Mouse (Mus musculus): ENCODE results near the gene Smarca2. TPM values are rescaled to one million over a fixed set of nuclear protein-coding genes. Genes with fewer than 3 reads are reported as not detected.

Gene Smarca2
- polyA plus RNA-seq, 1 experiment from 2014 or later = 76.3 TPM

DNA sequence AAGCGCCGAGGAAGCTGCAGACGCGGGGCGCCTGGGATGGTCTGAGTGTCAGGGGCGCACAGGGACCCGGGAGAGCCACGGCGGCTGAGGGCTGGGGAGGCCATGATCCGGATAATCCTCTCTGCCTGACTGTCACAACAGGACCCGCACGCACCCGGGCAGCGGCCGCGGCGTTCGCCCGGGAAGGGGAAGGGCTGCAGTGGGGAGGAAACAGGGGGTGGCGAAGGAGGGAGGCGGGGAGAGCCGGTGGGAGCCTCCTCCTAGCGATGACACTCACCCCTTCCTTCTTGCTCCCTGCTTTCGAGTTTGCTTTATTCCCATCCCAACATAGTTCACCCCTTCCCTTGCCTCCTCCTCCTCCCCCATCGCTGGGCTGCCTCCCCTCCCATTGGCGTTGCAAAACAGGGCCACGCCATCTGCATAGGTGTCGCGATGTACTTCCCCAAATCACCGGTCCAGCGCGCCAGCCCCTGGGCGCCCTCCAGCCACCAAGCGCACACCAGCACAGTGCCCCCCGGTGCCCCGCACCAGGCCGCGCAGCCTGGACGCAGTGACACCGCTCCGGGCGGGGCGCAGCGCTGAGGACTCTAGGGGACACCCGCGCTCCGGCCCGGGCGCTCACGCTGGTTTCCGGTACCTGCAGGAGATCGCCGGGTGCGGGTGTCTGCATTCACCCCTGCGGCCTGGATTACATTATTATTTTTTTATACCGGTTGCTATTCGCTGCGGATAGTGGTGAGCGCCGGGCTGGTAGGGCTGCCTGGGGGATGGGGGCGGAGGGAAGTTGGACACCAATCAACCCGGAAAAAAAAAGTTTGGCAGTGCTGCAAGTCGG is 1.7 kb downstream of the Smarca2 start:
- Histone ChIP-seq H3K79me2 (ENCODE audit: inconsistent target) (peaks cover 41% of the 10 kb centered on the region), H3K27ac (peak overlapping the region; percentile 46), H3K36me3 (ENCODE audit: inconsistent target) (no peaks in the 10 kb centered on the region), H3K4me3 (ENCODE audit: inconsistent target) (peak overlapping the region; percentile 61)
- WGBS (ENCODE audit: missing documents) = 2% methylated on average over 61 of the region's 63 CpGs

DNA sequence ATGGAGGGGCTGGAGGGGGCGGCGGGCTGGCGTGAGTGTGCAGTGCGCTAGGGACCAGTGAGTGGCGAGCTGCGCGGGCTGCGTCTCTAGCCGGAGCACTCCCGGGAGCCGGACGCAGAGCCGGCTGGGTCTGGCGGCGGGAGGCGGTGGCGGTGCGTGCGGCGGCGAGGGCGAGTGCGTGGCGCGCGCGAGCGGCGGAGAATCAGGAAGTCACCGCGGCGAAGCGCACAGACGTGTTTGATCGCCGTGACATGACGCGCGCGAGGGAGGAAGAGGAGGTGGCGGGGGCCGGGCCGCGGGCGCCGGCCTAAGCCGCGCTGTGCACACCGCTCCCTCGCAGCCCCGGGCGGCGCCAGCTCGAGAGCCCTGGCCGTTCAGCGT is 2.3 kb downstream of the Smarca2 start:
- under 1% methylated on average over 42 of the region's 56 CpGs for WGBS (ENCODE audit: missing documents)
- H3K36me3 ChIP-seq (ENCODE audit: inconsistent target) = no peaks in the 10 kb centered on the region
- H3K79me2 ChIP-seq (ENCODE audit: inconsistent target) = peaks cover 44% of the 10 kb centered on the region
- H3K27ac ChIP-seq = peak overlapping the region; percentile 27; the same call in 1 of the 2 replicates
- H3K4me3 ChIP-seq (ENCODE audit: inconsistent target) = peak overlapping the region; percentile 61

DNA sequence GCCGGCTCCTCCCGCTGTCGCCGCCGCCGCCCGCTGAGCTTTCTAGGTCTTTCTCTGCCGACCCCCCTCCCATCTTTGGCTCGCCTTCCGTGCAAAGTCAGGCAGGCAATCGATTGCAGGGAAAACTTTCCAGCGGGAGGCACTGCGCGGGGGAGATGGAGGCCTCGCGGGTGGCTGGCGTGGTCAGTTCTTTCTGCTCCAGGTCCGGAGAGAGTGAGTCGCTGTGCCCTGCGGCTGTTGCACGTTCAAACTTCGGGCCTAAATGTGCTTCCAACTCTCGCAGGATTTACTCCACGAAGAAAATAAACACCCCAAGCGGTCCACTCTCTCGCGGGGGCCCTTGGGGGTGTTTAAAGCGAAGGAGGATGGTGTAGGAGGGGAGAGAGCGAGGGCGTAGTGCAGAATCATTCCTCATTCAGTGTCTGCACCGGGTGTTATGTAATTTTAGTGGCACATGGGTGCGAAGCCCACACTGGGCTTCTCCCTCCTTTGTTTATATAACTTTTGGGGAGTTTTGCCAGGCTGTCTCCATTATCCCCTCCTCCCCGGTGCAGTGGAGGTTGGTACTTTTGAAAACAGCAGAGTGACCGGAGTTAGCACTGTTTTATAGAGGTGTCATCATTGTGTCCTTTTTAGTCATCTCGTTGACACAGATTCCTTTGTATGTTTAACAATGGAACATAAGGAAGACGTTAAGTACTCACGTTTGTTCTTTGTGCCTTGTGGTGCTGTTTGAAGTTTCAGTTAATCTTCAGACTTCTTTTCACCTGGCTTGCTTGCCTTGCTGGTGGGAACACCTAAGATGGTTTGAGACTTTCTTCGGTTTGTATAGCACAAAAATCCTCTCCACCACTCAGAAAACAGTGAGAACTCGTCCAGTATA is 2.9 kb downstream of the Smarca2 start:
- Histone ChIP-seq H3K4me3 (ENCODE audit: inconsistent target) (peak overlapping the region; percentile 60), H3K27ac (peak overlapping the region; percentile 21; the same call in 1 of the 2 replicates), H3K36me3 (ENCODE audit: inconsistent target) (no peaks in the 10 kb centered on the region), H3K79me2 (ENCODE audit: inconsistent target) (peaks cover 51% of the 10 kb centered on the region)
- WGBS (ENCODE audit: missing documents) = 4% methylated on average over 39 of the region's 39 CpGs

DNA sequence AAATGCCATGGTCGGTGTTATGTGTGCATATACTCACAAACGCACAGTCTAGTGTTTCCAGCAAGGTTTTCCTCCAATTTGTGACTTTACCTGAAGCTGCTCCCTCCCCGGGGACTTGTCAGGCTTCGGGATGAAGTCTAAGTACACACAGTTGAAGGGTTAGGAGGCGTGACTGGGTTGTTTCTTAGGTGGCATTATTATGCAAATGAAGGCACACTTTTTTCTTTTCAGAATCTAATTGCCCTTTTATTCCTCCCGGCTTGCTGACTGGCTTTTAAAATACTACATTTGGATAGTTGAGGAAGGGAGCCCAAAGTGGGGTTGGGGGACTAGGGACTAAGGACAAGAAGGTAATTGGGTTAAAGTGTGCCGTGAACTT is 3.6 kb downstream of the Smarca2 start:
- H3K36me3 ChIP-seq (ENCODE audit: inconsistent target) = no peaks in the 10 kb centered on the region
- WGBS (ENCODE audit: missing documents) = 57% methylated on average over 7 of the region's 7 CpGs
- no peak overlapping the region for H3K27ac ChIP-seq
- peaks cover 56% of the 10 kb centered on the region for H3K79me2 ChIP-seq (ENCODE audit: inconsistent target)
- no peak overlapping the region; the same call in 1 of the 2 replicates for H3K4me3 ChIP-seq (ENCODE audit: inconsistent target)

DNA sequence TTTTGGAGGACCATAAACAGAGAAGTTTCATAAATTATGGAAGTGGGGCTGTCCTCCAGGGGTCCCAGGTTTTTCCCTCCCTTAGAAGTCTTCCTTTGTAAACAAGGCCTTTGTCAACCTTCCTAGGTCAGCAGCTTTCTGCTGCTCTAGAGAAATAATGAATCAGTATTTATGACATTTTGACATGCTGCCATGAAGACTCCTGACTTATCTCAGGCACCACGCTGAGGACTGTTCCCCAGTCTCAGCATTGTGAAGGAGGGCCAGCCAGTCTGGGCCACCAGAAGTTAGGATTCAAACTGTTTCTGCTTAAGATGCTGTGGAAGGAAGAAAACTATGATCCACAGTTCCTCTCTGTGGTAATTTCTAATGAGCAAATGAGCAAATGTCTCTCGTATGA is 4.8 kb downstream of the Smarca2 start:
- WGBS (ENCODE audit: missing documents) = 66% methylated on average over 2 of the region's 2 CpGs
- H3K36me3 ChIP-seq (ENCODE audit: inconsistent target) = no peaks in the 10 kb centered on the region
- no peak overlapping the region for H3K27ac ChIP-seq
- H3K79me2 ChIP-seq (ENCODE audit: inconsistent target) = peaks cover 66% of the 10 kb centered on the region
- H3K4me3 ChIP-seq (ENCODE audit: inconsistent target) = no peak overlapping the region

DNA sequence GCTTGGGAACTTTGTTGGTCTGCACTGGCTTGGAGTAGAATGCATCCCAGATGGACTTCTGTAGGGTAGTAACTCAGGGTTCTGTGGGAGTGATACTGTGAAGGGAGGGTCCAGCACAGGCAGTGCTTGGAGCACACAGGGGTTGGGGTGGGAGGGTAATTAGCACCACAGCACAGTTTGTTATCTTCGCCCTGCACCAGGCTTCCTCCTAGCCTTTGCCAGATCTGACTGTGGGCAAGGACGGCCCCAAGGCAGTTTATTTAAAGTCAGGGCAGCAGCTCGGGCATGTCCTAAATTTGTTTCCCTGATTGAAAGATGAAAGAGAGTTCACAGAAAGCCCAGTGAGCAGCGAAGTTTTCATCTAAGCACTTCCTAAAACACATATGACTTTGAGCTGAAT is 8.1 kb downstream of the Smarca2 start:
- Histone ChIP-seq H3K79me2 (ENCODE audit: inconsistent target) (peaks cover 75% of the 10 kb centered on the region), H3K4me3 (ENCODE audit: inconsistent target) (no peak overlapping the region), H3K36me3 (ENCODE audit: inconsistent target) (no peaks in the 10 kb centered on the region), H3K27ac (no peak overlapping the region)
- 40% methylated on average over 4 of the region's 4 CpGs for WGBS (ENCODE audit: missing documents)

DNA sequence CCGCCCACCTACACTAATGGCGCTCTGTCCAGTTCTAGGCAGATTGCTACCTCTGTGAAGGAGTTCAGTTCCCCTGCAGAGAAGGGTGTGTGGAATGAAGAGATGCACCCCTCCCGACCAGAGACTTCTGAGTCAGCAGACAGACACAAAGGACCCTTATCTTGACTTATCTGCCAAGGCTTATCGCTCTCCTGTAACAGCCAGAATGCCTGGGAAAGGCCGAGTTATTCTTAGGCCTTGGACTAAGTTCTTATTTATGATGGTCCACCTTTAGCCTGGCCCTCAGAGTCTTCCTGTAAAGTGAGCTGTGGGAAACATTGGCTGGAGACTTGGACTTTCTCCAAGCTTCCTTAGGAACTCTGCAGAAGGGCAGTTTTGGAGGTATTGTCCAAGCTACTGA is 8.8 kb downstream of the Smarca2 start:
- H3K79me2 ChIP-seq (ENCODE audit: inconsistent target) = peaks cover 68% of the 10 kb centered on the region
- 81% methylated on average over 5 of the region's 5 CpGs for WGBS (ENCODE audit: missing documents)
- H3K27ac ChIP-seq = no peak overlapping the region
- no peak overlapping the region for H3K4me3 ChIP-seq (ENCODE audit: inconsistent target)
- no peaks in the 10 kb centered on the region for H3K36me3 ChIP-seq (ENCODE audit: inconsistent target)

DNA sequence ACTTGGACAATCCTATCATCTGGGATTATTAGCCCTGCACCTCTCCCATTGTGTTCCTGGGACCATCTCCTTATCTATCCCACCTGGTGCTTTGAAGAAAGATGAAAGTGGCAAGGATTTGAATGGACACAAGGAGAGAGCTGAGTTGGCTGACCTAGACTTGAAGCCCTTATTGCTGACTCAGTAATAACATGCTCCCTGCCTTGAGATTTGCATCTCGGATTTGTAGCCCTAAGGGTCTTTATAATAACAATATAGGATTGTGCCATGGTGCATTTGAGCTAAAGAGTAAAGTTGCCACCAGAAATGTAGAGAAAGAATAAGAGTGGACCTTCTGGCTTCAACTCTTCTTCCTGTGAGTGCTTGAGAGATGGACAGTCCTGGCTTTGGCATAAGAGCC is 11.4 kb downstream of the Smarca2 start:
- Histone ChIP-seq H3K27ac (no peak overlapping the region), H3K79me2 (ENCODE audit: inconsistent target) (peaks cover 42% of the 10 kb centered on the region), H3K4me3 (ENCODE audit: inconsistent target) (no peak overlapping the region), H3K36me3 (ENCODE audit: inconsistent target) (0 out of 2 replicates have a peak, but pooled peaks cover 1% of the 10 kb centered on the region)
- WGBS (ENCODE audit: missing documents) = 86% methylated on average over 1 of the region's 1 CpGs

DNA sequence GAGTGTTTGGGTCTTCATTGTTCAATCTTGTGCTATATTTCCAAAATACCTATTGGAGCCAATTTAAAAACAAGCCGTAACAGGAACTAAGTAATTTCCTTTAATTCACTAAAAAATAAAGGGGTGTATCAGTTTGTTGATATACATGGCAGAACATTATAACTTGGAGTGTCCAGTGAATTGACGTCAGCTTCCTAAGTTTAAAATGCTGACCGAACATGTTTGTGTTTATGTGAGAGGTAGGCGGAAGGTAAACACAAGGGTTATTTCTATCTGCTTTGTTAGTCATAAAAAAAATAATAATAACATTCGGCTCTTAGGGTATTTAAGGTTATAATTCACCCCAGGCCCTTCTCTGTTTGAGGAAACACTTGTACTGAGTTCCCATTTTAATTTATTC is 12.4 kb downstream of the Smarca2 start:
- Histone ChIP-seq H3K36me3 (ENCODE audit: inconsistent target) (0 out of 2 replicates have a peak, but pooled peaks cover 3% of the 10 kb centered on the region), H3K79me2 (ENCODE audit: inconsistent target) (peaks cover 34% of the 10 kb centered on the region; the same call in 1 of the 2 replicates), H3K27ac (no peak overlapping the region), H3K4me3 (ENCODE audit: inconsistent target) (no peak overlapping the region)
- 95% methylated on average over 5 of the region's 5 CpGs for WGBS (ENCODE audit: missing documents)

DNA sequence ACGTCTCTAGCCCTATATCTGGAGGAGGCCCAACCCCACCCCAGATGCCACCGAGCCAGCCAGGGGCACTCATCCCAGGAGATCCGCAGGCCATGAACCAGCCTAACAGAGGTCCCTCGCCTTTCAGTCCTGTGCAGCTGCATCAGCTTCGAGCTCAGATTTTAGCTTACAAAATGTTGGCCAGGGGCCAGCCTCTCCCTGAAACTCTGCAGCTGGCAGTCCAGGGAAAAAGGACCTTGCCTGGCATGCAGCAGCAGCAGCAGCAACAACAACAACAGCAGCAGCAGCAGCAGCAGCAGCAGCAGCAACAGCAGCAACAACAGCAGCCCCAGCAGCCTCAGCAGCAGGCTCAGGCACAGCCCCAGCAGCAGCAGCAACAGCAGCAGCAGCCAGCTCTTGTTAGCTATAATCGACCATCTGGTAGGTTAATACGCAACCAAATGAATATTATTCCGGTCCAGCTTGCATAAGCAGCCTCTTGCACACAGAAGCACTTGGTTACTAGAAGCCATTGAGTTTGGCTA is 25.9 kb downstream of the Smarca2 start:
- H3K27ac ChIP-seq = no peak overlapping the region
- no peaks in the 10 kb centered on the region for H3K79me2 ChIP-seq (ENCODE audit: inconsistent target)
- peaks cover 26% of the 10 kb centered on the region for H3K36me3 ChIP-seq (ENCODE audit: inconsistent target)
- no peak overlapping the region for H3K4me3 ChIP-seq (ENCODE audit: inconsistent target)
- 94% methylated on average over 8 of the region's 8 CpGs for WGBS (ENCODE audit: missing documents)

DNA sequence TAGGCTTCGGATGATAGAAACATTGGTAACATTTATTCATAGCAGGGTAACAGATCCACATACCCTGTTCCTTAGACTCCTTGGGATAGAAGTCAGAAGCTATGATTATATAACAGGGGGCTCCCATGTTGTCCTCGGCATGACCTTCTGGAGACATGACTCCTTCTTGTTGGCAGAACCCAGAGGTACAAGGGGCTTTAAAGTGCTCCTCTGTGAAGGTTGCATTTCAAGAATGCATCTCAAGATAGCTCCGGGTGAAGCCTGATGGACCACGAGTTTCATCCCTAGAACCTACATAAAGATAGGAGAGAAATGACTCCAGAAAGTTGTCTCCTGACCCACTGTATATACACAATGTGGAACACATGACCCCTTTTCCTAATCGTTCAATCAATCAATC is 27.4 kb downstream of the Smarca2 start:
- WGBS (ENCODE audit: missing documents) = 97% methylated on average over 5 of the region's 5 CpGs
- H3K27ac ChIP-seq = no peak overlapping the region
- no peaks in the 10 kb centered on the region for H3K79me2 ChIP-seq (ENCODE audit: inconsistent target)
- H3K36me3 ChIP-seq (ENCODE audit: inconsistent target) = peaks cover 26% of the 10 kb centered on the region
- H3K4me3 ChIP-seq (ENCODE audit: inconsistent target) = no peak overlapping the region

DNA sequence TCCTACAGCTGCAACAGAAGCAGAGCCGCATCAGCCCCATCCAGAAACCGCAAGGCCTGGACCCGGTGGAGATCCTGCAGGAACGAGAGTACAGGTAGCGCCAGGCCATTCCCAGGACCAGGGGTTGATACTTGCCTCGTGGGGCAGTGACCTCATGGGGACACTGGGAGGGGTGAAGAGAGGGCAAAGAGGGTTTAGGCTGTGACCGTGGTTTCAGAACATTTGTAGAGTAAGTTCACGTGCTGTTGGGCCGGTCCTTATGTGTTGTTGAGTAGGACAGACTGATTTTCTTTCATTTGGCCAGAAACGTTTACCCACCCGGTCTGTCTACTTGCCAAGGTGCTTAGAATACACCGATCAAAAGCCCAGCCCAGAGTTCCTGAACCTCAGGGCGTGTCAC is 35.7 kb downstream of the Smarca2 start:
- peaks cover 4% of the 10 kb centered on the region; the same call in 1 of the 2 replicates for H3K36me3 ChIP-seq (ENCODE audit: inconsistent target)
- H3K27ac ChIP-seq = no peak overlapping the region
- 96% methylated on average over 13 of the region's 13 CpGs for WGBS (ENCODE audit: missing documents)

DNA sequence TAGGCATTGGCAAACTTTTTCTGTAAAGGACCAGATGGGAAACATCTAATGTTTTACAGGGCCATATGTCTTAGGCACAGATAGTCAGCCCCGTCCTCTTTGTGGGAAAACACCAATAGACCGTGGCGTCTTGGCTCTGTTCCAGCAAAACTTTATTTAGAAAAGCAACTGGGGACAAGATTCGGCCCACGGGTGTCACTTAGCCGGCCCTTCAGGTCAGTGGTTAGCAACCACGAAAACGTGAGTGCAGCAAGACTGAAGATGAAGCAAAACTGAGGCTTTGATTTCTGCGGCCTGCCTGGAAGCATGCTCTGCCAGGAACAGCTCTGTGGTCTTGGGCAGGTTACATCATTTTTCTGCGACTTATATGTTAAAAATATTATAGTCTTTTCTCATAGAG is 36.4 kb downstream of the Smarca2 start:
- WGBS (ENCODE audit: missing documents) = 70% methylated on average over 10 of the region's 10 CpGs

More for the DNA sequence above, 35.7 kb downstream of the Smarca2 start:
- Histone ChIP-seq H3K4me3 (ENCODE audit: inconsistent target) (no peak overlapping the region), H3K79me2 (ENCODE audit: inconsistent target) (no peaks in the 10 kb centered on the region)

DNA sequence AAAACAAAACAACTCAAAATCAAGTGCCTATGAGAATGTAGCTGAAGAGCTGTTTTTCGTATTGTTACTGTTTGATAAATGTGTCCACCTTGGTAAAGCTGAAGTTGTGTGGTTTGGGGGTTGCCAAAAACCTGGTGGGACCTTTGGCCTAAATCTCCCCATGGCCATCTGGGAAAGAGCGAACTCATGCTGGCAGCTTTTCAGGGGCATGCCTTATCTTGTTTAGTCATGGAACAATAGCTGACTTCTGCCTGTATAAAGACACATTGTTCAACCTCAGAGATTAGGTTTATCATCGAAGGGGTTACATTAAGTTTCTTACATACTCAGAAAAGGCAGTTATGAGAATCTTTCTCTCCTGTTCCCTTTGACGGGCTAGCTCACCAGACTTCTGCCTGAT is 38.2 kb downstream of the Smarca2 start:
- Histone ChIP-seq H3K36me3 (ENCODE audit: inconsistent target) (peaks cover 4% of the 10 kb centered on the region; the same call in 1 of the 2 replicates), H3K4me3 (ENCODE audit: inconsistent target) (no peak overlapping the region), H3K27ac (no peak overlapping the region), H3K79me2 (ENCODE audit: inconsistent target) (no peaks in the 10 kb centered on the region)
- WGBS (ENCODE audit: missing documents) = 87% methylated on average over 4 of the region's 4 CpGs

More for the DNA sequence above, 36.4 kb downstream of the Smarca2 start:
- peaks cover 4% of the 10 kb centered on the region; the same call in 1 of the 2 replicates for H3K36me3 ChIP-seq (ENCODE audit: inconsistent target)
- no peak overlapping the region for H3K4me3 ChIP-seq (ENCODE audit: inconsistent target)
- no peaks in the 10 kb centered on the region for H3K79me2 ChIP-seq (ENCODE audit: inconsistent target)
- H3K27ac ChIP-seq = no peak overlapping the region
